Mouse (Mus musculus) heart, embryonic 13.5 days (tissue): Measurements from ENCODE around the gene Efhd1. TPM values are rescaled to one million over a fixed set of nuclear protein-coding genes. Genes with fewer than 3 reads are reported as not detected.

Source experiments
- ATAC-seq: fragments of 200-750 bp; cut with Nextera tagmentation; 2 replicates; pipeline ENCODE4 v1.8.0; 2017; ENCODE audit warnings: moderate TSS enrichment; ENCODE audit not compliant: insufficient number of reproducible peaks, low FRiP score, low TSS enrichment; ENCODE audit errors: extremely low read depth
- H3K27ac ChIP-seq: fragments of 300-500 bp; sonication (generic); replicated peaks from 2 replicates; pipeline ENCODE4 v1.5.1; 2015; ENCODE audit warnings: moderate library complexity, mild to moderate bottlenecking, inconsistent platforms
- H3K27me3 ChIP-seq: fragments of 300-500 bp; sonication (generic); replicated peaks from 2 replicates; pipeline ENCODE4 v1.6.1; 2015; ENCODE audit warnings: mild to moderate bottlenecking, inconsistent platforms
- H3K36me3 ChIP-seq: fragments of 300-500 bp; sonication (generic); 2 replicates; pipeline ENCODE4 v1.6.1; 2015; ENCODE audit warnings: mild to moderate bottlenecking, inconsistent platforms
- H3K4me1 ChIP-seq: fragments of 300-500 bp; sonication (generic); 2 replicates; pipeline ENCODE4 v1.6.1; 2015; ENCODE audit warnings: inconsistent platforms
- H3K4me2 ChIP-seq: fragments of 300-500 bp; sonication (generic); 2 replicates; pipeline ENCODE4 v1.6.1; 2015; ENCODE audit warnings: inconsistent platforms, mild to moderate bottlenecking, moderate library complexity
- H3K4me3 ChIP-seq: fragments of 300-500 bp; sonication (generic); 2 replicates; pipeline ENCODE4 v1.5.1; 2015; ENCODE audit warnings: moderate library complexity, mild to moderate bottlenecking, inconsistent platforms
- H3K9ac ChIP-seq: fragments of 300-500 bp; sonication (generic); 2 replicates; pipeline ENCODE4 v1.6.1; 2015; ENCODE audit warnings: inconsistent platforms, mild to moderate bottlenecking, moderate library complexity
- H3K9me3 ChIP-seq: fragments of 300-500 bp; sonication (generic); 2 replicates; pipeline ENCODE4 v1.6.1; 2016; ENCODE audit warnings: inconsistent platforms
- WGBS: fragments of 180-500 bp; shearing (Covaris S2); methylation state at CpG from one replicate; pipeline ENCODE4 v1.1.7; 2015; ENCODE audit warnings: mixed read lengths; 5-methylcytosine and 5-hydroxymethylcytosine counted together
- polyA plus RNA-seq: library from polyadenylated mRNA; unstranded; fragments of >200 nt; fragmentation: Nextera tagmentation; extraction: Ambion mirVana; gene quantifications from 2 replicates; pipeline ENCODE4 v1.2.1, GENCODE M21; 2015

Efhd1 gene
- polyA plus RNA-seq, 1 experiment from 2014 or later: 0.29 TPM

DNA sequence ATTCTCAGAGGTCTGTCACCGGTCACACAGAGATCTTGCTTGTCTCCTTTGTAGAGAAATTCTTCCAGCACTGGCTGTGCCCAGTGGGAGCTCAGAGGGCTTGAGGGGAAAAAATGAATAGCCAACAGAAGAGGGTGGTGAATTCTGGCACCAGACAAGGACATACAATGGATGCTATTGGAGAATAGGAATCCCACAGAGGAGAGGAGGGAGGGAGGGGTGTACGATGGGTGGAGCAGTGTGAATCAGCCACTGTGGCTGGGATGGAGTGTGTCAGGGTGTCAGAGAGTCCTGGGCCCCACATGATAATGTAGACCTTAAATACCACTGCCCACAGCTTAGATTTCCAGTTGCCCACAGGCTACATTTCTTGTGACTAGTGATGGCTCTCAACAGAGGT is 22.9 kb downstream of the Efhd1 start:
- Histone ChIP-seq H3K9me3 (no peaks in the 10 kb centered on the region), H3K4me3 (no peak overlapping the region), H3K9ac (no peak overlapping the region), H3K36me3 (no peaks in the 10 kb centered on the region), H3K27me3 (no peaks in the 10 kb centered on the region), H3K27ac (no peak overlapping the region), H3K4me1 (0 out of 2 replicates have a peak, but pooled peaks cover under 1% of the 10 kb centered on the region), H3K4me2 (no peak overlapping the region)
- 62% methylated on average over 2 of the region's 2 CpGs for WGBS
- no peak for ATAC-seq

DNA sequence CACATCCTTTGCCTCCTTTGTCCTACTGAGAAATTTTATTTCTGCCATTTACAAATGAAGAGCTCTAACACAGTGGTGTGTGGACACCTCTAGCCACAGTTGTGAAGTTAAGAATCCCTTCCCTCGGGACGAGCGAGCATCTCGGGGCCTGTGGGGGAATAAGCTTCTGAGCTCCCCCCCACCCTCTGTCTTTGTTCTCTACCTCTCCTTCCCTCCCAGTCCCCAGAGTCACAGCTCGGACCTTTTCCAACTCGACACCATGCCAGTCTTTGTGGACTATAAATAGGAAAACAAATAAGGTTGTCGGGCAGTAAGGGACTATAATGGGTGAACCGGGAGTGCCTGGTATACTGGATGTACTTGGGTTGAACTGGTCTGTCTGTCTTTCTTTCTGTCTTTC is 27.3 kb downstream of the Efhd1 start:
- Histone ChIP-seq H3K36me3 (no peaks in the 10 kb centered on the region), H3K9me3 (no peaks in the 10 kb centered on the region)
- WGBS: 56% methylated on average over 8 of the region's 8 CpGs

GRCm38 (mm10) chr1:87292420-87293190 is 28.4 kb downstream of the Efhd1 start:
- ATAC-seq: no peak
- H3K4me1 ChIP-seq: 0 out of 2 replicates have a peak, but pooled peaks cover 2% of the 10 kb centered on the region
- no peak overlapping the region for H3K9ac ChIP-seq
- H3K27me3 ChIP-seq: no peaks in the 10 kb centered on the region
- 59% methylated on average over 15 of the region's 15 CpGs for WGBS
- H3K9me3 ChIP-seq: no peaks in the 10 kb centered on the region
- no peaks in the 10 kb centered on the region for H3K36me3 ChIP-seq
- H3K4me2 ChIP-seq: no peak overlapping the region
- H3K4me3 ChIP-seq: no peak overlapping the region
- no peak overlapping the region for H3K27ac ChIP-seq

More for the DNA sequence above, 27.3 kb downstream of the Efhd1 start:
- no peak for ATAC-seq
- H3K27me3 ChIP-seq: no peaks in the 10 kb centered on the region
- H3K4me3 ChIP-seq: no peak overlapping the region
- H3K27ac ChIP-seq: no peak overlapping the region
- 0 out of 2 replicates have a peak, but pooled peaks cover 2% of the 10 kb centered on the region for H3K4me1 ChIP-seq
- H3K4me2 ChIP-seq: no peak overlapping the region
- no peak overlapping the region for H3K9ac ChIP-seq

GRCm38 (mm10) chr1:87294063-87294710 is 30.0 kb downstream of the Efhd1 start:
- Histone ChIP-seq H3K27me3 (no peaks in the 10 kb centered on the region), H3K9me3 (no peaks in the 10 kb centered on the region), H3K4me1 (0 out of 2 replicates have a peak, but pooled peaks cover 2% of the 10 kb centered on the region), H3K4me2 (no peak overlapping the region), H3K9ac (no peak overlapping the region), H3K27ac (no peak overlapping the region), H3K36me3 (no peaks in the 10 kb centered on the region), H3K4me3 (no peak overlapping the region)
- no peak for ATAC-seq
- WGBS: 76% methylated on average over 4 of the region's 4 CpGs

DNA sequence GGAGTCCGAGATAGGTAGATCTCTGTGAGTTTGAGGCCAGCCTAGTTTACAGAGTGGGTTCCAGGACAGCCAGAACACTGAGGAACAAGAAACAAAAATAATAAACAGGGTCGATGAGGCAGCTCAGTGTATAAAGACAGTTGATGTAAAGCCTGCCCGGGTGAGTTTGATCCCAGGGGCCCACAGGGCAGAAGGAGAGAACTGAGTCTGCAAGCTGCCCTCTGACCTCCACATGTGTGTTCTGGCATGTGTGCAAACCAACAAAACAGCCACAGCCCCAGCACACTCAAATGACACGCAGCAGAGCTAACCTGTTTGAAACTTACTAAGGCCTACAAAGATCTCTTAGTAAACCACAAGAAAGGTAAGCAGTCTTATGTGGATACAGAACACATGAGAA is 30.8 kb downstream of the Efhd1 start:
- Histone ChIP-seq H3K4me1 (0 out of 2 replicates have a peak, but pooled peaks cover 2% of the 10 kb centered on the region), H3K4me2 (no peak overlapping the region), H3K27me3 (no peaks in the 10 kb centered on the region), H3K9ac (no peak overlapping the region), H3K9me3 (no peaks in the 10 kb centered on the region), H3K4me3 (no peak overlapping the region), H3K27ac (no peak overlapping the region), H3K36me3 (no peaks in the 10 kb centered on the region)
- WGBS: 58% methylated on average over 4 of the region's 4 CpGs
- no peak for ATAC-seq

DNA sequence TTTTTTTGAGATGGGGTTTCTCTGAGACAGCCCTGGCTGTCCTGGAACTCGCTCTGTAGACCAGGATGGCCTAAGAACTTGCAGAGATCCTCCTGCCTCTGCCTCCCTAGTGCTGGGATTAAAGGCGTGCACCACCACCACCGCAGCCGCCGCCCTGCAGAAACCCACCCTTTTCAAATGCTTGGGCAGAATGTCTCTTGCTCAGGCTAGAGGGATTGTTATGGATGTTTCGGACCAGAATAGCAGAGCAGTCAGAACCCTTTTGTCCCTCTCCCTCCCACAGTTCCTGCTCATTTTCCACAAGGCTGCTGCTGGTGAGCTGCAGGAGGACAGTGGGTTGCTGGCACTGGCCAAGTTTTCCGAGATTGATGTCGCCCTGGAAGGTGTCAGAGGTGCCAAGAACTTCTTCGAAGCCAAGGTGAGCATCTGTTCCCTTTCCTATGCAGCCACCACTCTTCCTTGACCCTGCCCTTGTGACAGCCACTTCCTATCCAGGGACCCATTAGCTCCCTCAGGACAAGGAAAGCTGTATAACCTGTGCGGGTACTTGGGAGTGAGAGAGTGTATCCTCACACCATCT is 33.3 kb downstream of the Efhd1 start:
- H3K36me3 ChIP-seq: no peaks in the 10 kb centered on the region
- 0 out of 2 replicates have a peak, but pooled peaks cover 2% of the 10 kb centered on the region for H3K4me1 ChIP-seq
- no peaks in the 10 kb centered on the region for H3K9me3 ChIP-seq
- H3K9ac ChIP-seq: no peak overlapping the region
- no peaks in the 10 kb centered on the region for H3K27me3 ChIP-seq
- no peak overlapping the region for H3K4me2 ChIP-seq
- 83% methylated on average over 10 of the region's 10 CpGs for WGBS
- ATAC-seq: no peak
- no peak overlapping the region for H3K4me3 ChIP-seq
- H3K27ac ChIP-seq: no peak overlapping the region

- H3K4me1 ChIP-seq: no peaks in the 10 kb centered on the region
- H3K4me3 ChIP-seq: no peak overlapping the region
- WGBS: 65% methylated on average over 14 of the region's 14 CpGs
- no peak overlapping the region for H3K27ac ChIP-seq
- no peaks in the 10 kb centered on the region for H3K9me3 ChIP-seq
- H3K4me2 ChIP-seq: no peak overlapping the region
- H3K27me3 ChIP-seq: no peaks in the 10 kb centered on the region
- no peaks in the 10 kb centered on the region for H3K36me3 ChIP-seq
- ATAC-seq: no peak
- no peak overlapping the region for H3K9ac ChIP-seq
Observed at GRCm38 (mm10) chr1:87300360-87301286, 36.5 kb downstream of the Efhd1 start.

- Histone ChIP-seq H3K36me3 (no peaks in the 10 kb centered on the region), H3K4me1 (no peaks in the 10 kb centered on the region), H3K9ac (no peak overlapping the region), H3K4me2 (no peak overlapping the region), H3K4me3 (no peak overlapping the region), H3K9me3 (no peaks in the 10 kb centered on the region), H3K27ac (no peak overlapping the region), H3K27me3 (no peaks in the 10 kb centered on the region)
- no peak for ATAC-seq
- WGBS: 79% methylated on average over 2 of the region's 2 CpGs
Observed at GRCm38 (mm10) chr1:87301971-87302370, 37.8 kb downstream of the Efhd1 start.

- Histone ChIP-seq H3K4me2 (no peak overlapping the region), H3K4me3 (no peak overlapping the region), H3K27me3 (0 out of 2 replicates have a peak, but pooled peaks cover 3% of the 10 kb centered on the region), H3K9me3 (no peaks in the 10 kb centered on the region), H3K4me1 (no peaks in the 10 kb centered on the region), H3K9ac (no peak overlapping the region), H3K36me3 (no peaks in the 10 kb centered on the region), H3K27ac (no peak overlapping the region)
- ATAC-seq: no peak
- WGBS: 75% methylated on average over 3 of the region's 3 CpGs
Observed at GRCm38 (mm10) chr1:87308952-87309351, 44.8 kb downstream of the Efhd1 start.

GRCm38 (mm10) chr1:87309621-87310020 is 45.5 kb downstream of the Efhd1 start:
- H3K4me3 ChIP-seq: no peak overlapping the region
- H3K27me3 ChIP-seq: 0 out of 2 replicates have a peak, but pooled peaks cover 3% of the 10 kb centered on the region
- no peak overlapping the region for H3K4me2 ChIP-seq
- no peak for ATAC-seq
- H3K36me3 ChIP-seq: no peaks in the 10 kb centered on the region
- no peak overlapping the region for H3K27ac ChIP-seq
- H3K4me1 ChIP-seq: no peaks in the 10 kb centered on the region
- no peak overlapping the region for H3K9ac ChIP-seq
- 63% methylated on average over 16 of the region's 16 CpGs for WGBS
- no peaks in the 10 kb centered on the region for H3K9me3 ChIP-seq

DNA sequence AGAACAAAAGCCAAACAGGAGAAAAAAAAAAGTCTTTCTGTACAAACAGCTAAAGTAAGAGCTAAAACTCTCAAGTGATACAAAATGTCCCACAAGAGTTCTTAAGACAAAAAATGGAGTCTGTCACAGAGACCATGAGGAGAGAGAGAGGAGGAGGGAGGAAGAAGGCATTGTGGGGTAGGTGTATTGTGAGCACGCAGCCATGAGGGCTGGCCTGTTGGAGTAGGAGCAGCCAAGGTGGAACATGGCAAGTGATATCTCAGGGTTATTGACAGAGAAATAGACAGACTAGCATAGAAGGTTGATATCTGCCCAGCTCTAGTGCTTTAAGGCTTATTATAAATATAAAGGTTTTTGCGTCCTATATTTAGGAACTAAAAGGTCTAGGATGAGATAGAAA is 48.5 kb downstream of the Efhd1 start:
- Histone ChIP-seq H3K4me2 (no peak overlapping the region), H3K27ac (no peak overlapping the region), H3K4me1 (peaks cover 6% of the 10 kb centered on the region), H3K36me3 (no peaks in the 10 kb centered on the region), H3K9me3 (no peaks in the 10 kb centered on the region), H3K4me3 (no peak overlapping the region), H3K27me3 (0 out of 2 replicates have a peak, but pooled peaks cover under 1% of the 10 kb centered on the region), H3K9ac (no peak overlapping the region)
- ATAC-seq: no peak
- WGBS: 84% methylated on average over 2 of the region's 2 CpGs
